Mouse (Mus musculus): ENCODE results near the gene Rps6kb2. TPM values are rescaled to one million over a fixed set of nuclear protein-coding genes. Genes with fewer than 3 reads are reported as not detected.
A peak's percentile ranks its signal among the peaks of the same experiment; 100 is the strongest.
"Not testable (repeated sequence)": the region's sequence is repeated elsewhere in the genome, so short reads cannot be mapped to it uniquely, and the experiment has no call there.

The Rps6kb2 gene
- total RNA-seq, 2 experiments from 2014 or later = 32.6 to 40.9 TPM

- no peak for DNase-seq (ENCODE audit: low spot score in 2 of 2)
These were observed 19.3 kb downstream of the Rps6kb2 start, which contains the start of gene Cabp4 for GRCm38 (mm10) chr19:4143759-4144268. Gene Cabp4 (minus strand): TSS chr19:4144033.

GRCm38 (mm10) chr19:4142416-4143173 is 20.6 kb downstream of the Rps6kb2 start:
- no peak for DNase-seq (ENCODE audit: low spot score in 2 of 2)

GRCm38 (mm10) chr19:4140147-4140546 is 23.0 kb downstream of the Rps6kb2 start:
- no peak for DNase-seq (ENCODE audit: low spot score in 2 of 2)

GRCm38 (mm10) chr19:4139446-4139845 is 23.7 kb downstream of the Rps6kb2 start, which contains the start of gene Gpr152:
Gene Gpr152 (plus strand): TSS chr19:4139787.
- DNase-seq (ENCODE audit: low spot score in 2 of 2) = no peak

GRCm38 (mm10) chr19:4137913-4138312 is 25.2 kb downstream of the Rps6kb2 start:
- DNase-seq (ENCODE audit: low spot score in 2 of 2) = no peak

- no peak for DNase-seq (ENCODE audit: low spot score in 2 of 2)
These were observed 26.7 kb downstream of the Rps6kb2 start for GRCm38 (mm10) chr19:4136463-4136862.

- not testable (repeated sequence) for DNase-seq (ENCODE audit: low spot score in 2 of 2)
These were observed 27.2 kb downstream of the Rps6kb2 start for GRCm38 (mm10) chr19:4135963-4136345.

GRCm38 (mm10) chr19:4135229-4135962 is 27.8 kb downstream of the Rps6kb2 start:
- not testable (repeated sequence) for DNase-seq (ENCODE audit: low spot score in 2 of 2)

- DNase-seq (ENCODE audit: low spot score in 2 of 2) = no peak
These were observed 28.8 kb downstream of the Rps6kb2 start for GRCm38 (mm10) chr19:4134354-4134753.

- no peak for DNase-seq (ENCODE audit: low spot score in 2 of 2)
These were observed 31.4 kb downstream of the Rps6kb2 start for GRCm38 (mm10) chr19:4131768-4132167.

GRCm38 (mm10) chr19:4131075-4131474 is 32.1 kb downstream of the Rps6kb2 start:
- no peak for DNase-seq (ENCODE audit: low spot score in 2 of 2)

GRCm38 (mm10) chr19:4130106-4130505 is 33.0 kb downstream of the Rps6kb2 start:
- DNase-seq (ENCODE audit: low spot score in 2 of 2) = no peak

GRCm38 (mm10) chr19:4129462-4129861 is 33.7 kb downstream of the Rps6kb2 start:
- DNase-seq (ENCODE audit: low spot score in 2 of 2) = no peak

- no peak for DNase-seq (ENCODE audit: low spot score in 2 of 2)
These were observed 36.2 kb downstream of the Rps6kb2 start for GRCm38 (mm10) chr19:4126759-4127495.

GRCm38 (mm10) chr19:4125741-4126696 is 37.1 kb downstream of the Rps6kb2 start, which contains the start of gene Aip:
Gene Aip (minus strand): TSS chr19:4125858.
- peak; percentile 95 to 98 for DNase-seq (ENCODE audit: low spot score in 2 of 2)

- not testable (repeated sequence) for DNase-seq (ENCODE audit: low spot score in 2 of 2)
These were observed 37.9 kb downstream of the Rps6kb2 start for GRCm38 (mm10) chr19:4125268-4125667.

- DNase-seq (ENCODE audit: low spot score in 2 of 2) = no peak
These were observed 38.7 kb downstream of the Rps6kb2 start for GRCm38 (mm10) chr19:4124432-4124831.

- no peak for DNase-seq (ENCODE audit: low spot score in 2 of 2)
These were observed 40.5 kb downstream of the Rps6kb2 start for GRCm38 (mm10) chr19:4122411-4123370.

GRCm38 (mm10) chr19:4121896-4122295 is 41.3 kb downstream of the Rps6kb2 start:
- DNase-seq (ENCODE audit: low spot score in 2 of 2) = not testable (repeated sequence)
